Mouse (Mus musculus): ENCODE data around the gene Ndufa6. TPM values are rescaled to one million over a fixed set of nuclear protein-coding genes. Genes with fewer than 3 reads are reported as not detected.

The Ndufa6 gene
- polyA plus RNA-seq, 1 experiment from 2014 or later = 340 TPM

- Histone ChIP-seq H3K27ac (ENCODE audit: low read length) (peak overlapping the region; percentile 21; the same call in 1 of the 2 replicates), H3K36me3 (ENCODE audit: control insufficient read depth, insufficient read depth, low read length) (peaks cover 28% of the 10 kb centered on the region), H3K4me1 (replicated peaks; ENCODE audit: control insufficient read depth, insufficient read depth, low read length) (peaks cover 12% of the 10 kb centered on the region), H3K9ac (ENCODE audit: low read length) (peak overlapping the region; percentile 63), H3K4me3 (ENCODE audit: low read length) (peak overlapping the region; percentile 78), H3K27me3 (ENCODE audit: control insufficient read depth, insufficient read depth, low read depth, low read length) (no peaks in the 10 kb centered on the region), H3K9me3 (ENCODE audit: control insufficient read depth, low read length) (no peaks in the 10 kb centered on the region), H3K4me2 (ENCODE audit: low read depth, low read length) (peak overlapping the region; percentile 61)
- WGBS = 37% methylated on average over 14 of the region's 14 CpGs
- no peak for ATAC-seq (ENCODE audit: low read depth)
Measured at GRCm38 (mm10) chr15:82346580-82347302, 7.4 kb downstream of the Ndufa6 start.

- peak overlapping the region; percentile 78 for H3K4me3 ChIP-seq (ENCODE audit: low read length)
- peak overlapping the region; percentile 85 for H3K9ac ChIP-seq (ENCODE audit: low read length)
- WGBS = 0% methylated on average over 51 of the region's 51 CpGs
- peaks cover 17% of the 10 kb centered on the region for H3K4me1 ChIP-seq (replicated peaks; ENCODE audit: control insufficient read depth, insufficient read depth, low read length)
- peak overlapping the region; percentile 82 for H3K27ac ChIP-seq (ENCODE audit: low read length)
- no peaks in the 10 kb centered on the region for H3K9me3 ChIP-seq (ENCODE audit: control insufficient read depth, low read length)
- peak; percentile 98 for ATAC-seq (ENCODE audit: low read depth)
- peaks cover 28% of the 10 kb centered on the region for H3K36me3 ChIP-seq (ENCODE audit: control insufficient read depth, insufficient read depth, low read length)
- no peaks in the 10 kb centered on the region for H3K27me3 ChIP-seq (ENCODE audit: control insufficient read depth, insufficient read depth, low read depth, low read length)
- H3K4me2 ChIP-seq (ENCODE audit: low read depth, low read length) = peak overlapping the region; percentile 61
Measured at GRCm38 (mm10) chr15:82345820-82346470, 8.2 kb downstream of the Ndufa6 start.

GRCm38 (mm10) chr15:82344971-82345370, 9.2 kb downstream of the Ndufa6 start:
- Histone ChIP-seq H3K9ac (ENCODE audit: low read length) (no peak overlapping the region), H3K4me1 (replicated peaks; ENCODE audit: control insufficient read depth, insufficient read depth, low read length) (peaks cover 25% of the 10 kb centered on the region), H3K9me3 (ENCODE audit: control insufficient read depth, low read length) (no peaks in the 10 kb centered on the region), H3K4me2 (ENCODE audit: low read depth, low read length) (no peak overlapping the region), H3K27ac (ENCODE audit: low read length) (no peak overlapping the region), H3K27me3 (ENCODE audit: control insufficient read depth, insufficient read depth, low read depth, low read length) (peaks cover 3% of the 10 kb centered on the region; the same call in 1 of the 2 replicates), H3K4me3 (ENCODE audit: low read length) (no peak overlapping the region), H3K36me3 (ENCODE audit: control insufficient read depth, insufficient read depth, low read length) (peaks cover 19% of the 10 kb centered on the region)
- WGBS = 82% methylated on average over 6 of the region's 6 CpGs
- ATAC-seq (ENCODE audit: low read depth) = no peak

GRCm38 (mm10) chr15:82343368-82344287, 10.5 kb downstream of the Ndufa6 start:
- ATAC-seq (ENCODE audit: low read depth) = no peak
- Histone ChIP-seq H3K27ac (ENCODE audit: low read length) (no peak overlapping the region), H3K4me1 (replicated peaks; ENCODE audit: control insufficient read depth, insufficient read depth, low read length) (peaks cover 25% of the 10 kb centered on the region), H3K4me3 (ENCODE audit: low read length) (no peak overlapping the region), H3K36me3 (ENCODE audit: control insufficient read depth, insufficient read depth, low read length) (peaks cover 5% of the 10 kb centered on the region), H3K4me2 (ENCODE audit: low read depth, low read length) (no peak overlapping the region), H3K27me3 (ENCODE audit: control insufficient read depth, insufficient read depth, low read depth, low read length) (peaks cover 3% of the 10 kb centered on the region; the same call in 1 of the 2 replicates), H3K9me3 (ENCODE audit: control insufficient read depth, low read length) (no peaks in the 10 kb centered on the region), H3K9ac (ENCODE audit: low read length) (no peak overlapping the region)
- 85% methylated on average over 27 of the region's 27 CpGs for WGBS

- ATAC-seq (ENCODE audit: low read depth) = no peak
- Histone ChIP-seq H3K27ac (ENCODE audit: low read length) (no peak overlapping the region), H3K4me2 (ENCODE audit: low read depth, low read length) (no peak overlapping the region; the same call in 1 of the 2 replicates), H3K4me3 (ENCODE audit: low read length) (no peak overlapping the region), H3K27me3 (ENCODE audit: control insufficient read depth, insufficient read depth, low read depth, low read length) (peaks cover 3% of the 10 kb centered on the region; the same call in 1 of the 2 replicates), H3K36me3 (ENCODE audit: control insufficient read depth, insufficient read depth, low read length) (no peaks in the 10 kb centered on the region), H3K4me1 (replicated peaks; ENCODE audit: control insufficient read depth, insufficient read depth, low read length) (peaks cover 32% of the 10 kb centered on the region), H3K9ac (ENCODE audit: low read length) (peak overlapping the region; percentile 79; the same call in 1 of the 2 replicates), H3K9me3 (ENCODE audit: control insufficient read depth, low read length) (no peaks in the 10 kb centered on the region)
- WGBS = 71% methylated on average over 5 of the region's 5 CpGs
Measured at GRCm38 (mm10) chr15:82342543-82342935, 11.6 kb downstream of the Ndufa6 start.

- WGBS = 49% methylated on average over 15 of the region's 15 CpGs
- Histone ChIP-seq H3K4me2 (ENCODE audit: low read depth, low read length) (peak overlapping the region; percentile 71), H3K27me3 (ENCODE audit: control insufficient read depth, insufficient read depth, low read depth, low read length) (peaks cover 3% of the 10 kb centered on the region; the same call in 1 of the 2 replicates), H3K36me3 (ENCODE audit: control insufficient read depth, insufficient read depth, low read length) (no peaks in the 10 kb centered on the region), H3K4me1 (replicated peaks; ENCODE audit: control insufficient read depth, insufficient read depth, low read length) (peaks cover 27% of the 10 kb centered on the region), H3K9ac (ENCODE audit: low read length) (peak overlapping the region; percentile 79), H3K9me3 (ENCODE audit: control insufficient read depth, low read length) (no peaks in the 10 kb centered on the region), H3K4me3 (ENCODE audit: low read length) (peak overlapping the region; percentile 63), H3K27ac (ENCODE audit: low read length) (peak overlapping the region; percentile 78)
- no peak for ATAC-seq (ENCODE audit: low read depth)
Measured at GRCm38 (mm10) chr15:82341675-82342542, 12.2 kb downstream of the Ndufa6 start.

- Histone ChIP-seq H3K36me3 (ENCODE audit: control insufficient read depth, insufficient read depth, low read length) (no peaks in the 10 kb centered on the region), H3K27me3 (ENCODE audit: control insufficient read depth, insufficient read depth, low read depth, low read length) (peaks cover 3% of the 10 kb centered on the region; the same call in 1 of the 2 replicates), H3K9me3 (ENCODE audit: control insufficient read depth, low read length) (no peaks in the 10 kb centered on the region), H3K4me1 (replicated peaks; ENCODE audit: control insufficient read depth, insufficient read depth, low read length) (peaks cover 25% of the 10 kb centered on the region), H3K4me3 (ENCODE audit: low read length) (peak overlapping the region; percentile 63), H3K27ac (ENCODE audit: low read length) (peak overlapping the region; percentile 78), H3K9ac (ENCODE audit: low read length) (peak overlapping the region; percentile 79), H3K4me2 (ENCODE audit: low read depth, low read length) (peak overlapping the region; percentile 71)
- ATAC-seq (ENCODE audit: low read depth) = peak; percentile 11; the same call in 1 of the 2 replicates
- under 1% methylated on average over 28 of the region's 40 CpGs for WGBS
Measured at GRCm38 (mm10) chr15:82341036-82341501, 13.1 kb downstream of the Ndufa6 start.

GRCm38 (mm10) chr15:82340414-82341035, 13.6 kb downstream of the Ndufa6 start:
- peak overlapping the region; percentile 78 for H3K27ac ChIP-seq (ENCODE audit: low read length)
- H3K36me3 ChIP-seq (ENCODE audit: control insufficient read depth, insufficient read depth, low read length) = no peaks in the 10 kb centered on the region
- H3K9me3 ChIP-seq (ENCODE audit: control insufficient read depth, low read length) = no peaks in the 10 kb centered on the region
- H3K9ac ChIP-seq (ENCODE audit: low read length) = peak overlapping the region; percentile 79
- H3K4me1 ChIP-seq (replicated peaks; ENCODE audit: control insufficient read depth, insufficient read depth, low read length) = peaks cover 25% of the 10 kb centered on the region
- ATAC-seq (ENCODE audit: low read depth) = no peak
- peaks cover 3% of the 10 kb centered on the region; the same call in 1 of the 2 replicates for H3K27me3 ChIP-seq (ENCODE audit: control insufficient read depth, insufficient read depth, low read depth, low read length)
- WGBS = 25% methylated on average over 21 of the region's 21 CpGs
- peak overlapping the region; percentile 63 for H3K4me3 ChIP-seq (ENCODE audit: low read length)
- H3K4me2 ChIP-seq (ENCODE audit: low read depth, low read length) = peak overlapping the region; percentile 71

Measured in lung, embryonic 16.5 days (tissue).